Mouse (Mus musculus): ENCODE data around the gene Oas3. TPM values are rescaled to one million over a fixed set of nuclear protein-coding genes. Genes with fewer than 3 reads are reported as not detected.

The Oas3 gene
- polyA plus RNA-seq, 1 experiment from 2014 or later: 0.05 TPM

Other genes starting within 250 kb of the Oas3 start
- gene Tpcn1, start 189.0 kb downstream of the Oas3 start, polyA plus RNA-seq (2016; fragmentation: Nextera tagmentation; extraction: Ambion mirVana): 24.8 and 25.4 TPM in 2 replicates
- 2.0 and 2.1 TPM in 2 replicates for gene Iqcd, start 188.6 kb downstream of the Oas3 start, polyA plus RNA-seq (2016; fragmentation: Nextera tagmentation; extraction: Ambion mirVana)
- gene Rita1, start 165.1 kb downstream of the Oas3 start, polyA plus RNA-seq (2016; fragmentation: Nextera tagmentation; extraction: Ambion mirVana): 7.3 and 8.4 TPM in 2 replicates
- 35.0 and 36.3 TPM in 2 replicates for gene Ddx54, start 164.9 kb downstream of the Oas3 start, polyA plus RNA-seq (2016; fragmentation: Nextera tagmentation; extraction: Ambion mirVana)
- not detected in 2 replicates for gene Cfap73, start 143.4 kb downstream of the Oas3 start, polyA plus RNA-seq (2016; fragmentation: Nextera tagmentation; extraction: Ambion mirVana)
- gene Rasal1, start 128.8 kb downstream of the Oas3 start, polyA plus RNA-seq (2016; fragmentation: Nextera tagmentation; extraction: Ambion mirVana): 0.19 and 0.20 TPM in 2 replicates
- 0.37 and 0.67 TPM in 2 replicates for gene Dtx1, start 65.7 kb downstream of the Oas3 start, polyA plus RNA-seq (2016; fragmentation: Nextera tagmentation; extraction: Ambion mirVana)
- gene Oas2, start 27.8 kb downstream of the Oas3 start, polyA plus RNA-seq (2016; fragmentation: Nextera tagmentation; extraction: Ambion mirVana): 0.26 and 0.37 TPM in 2 replicates
- gene Oas1e, start 17.9 kb upstream of the Oas3 start, polyA plus RNA-seq (2016; fragmentation: Nextera tagmentation; extraction: Ambion mirVana): not detected in 2 replicates
- gene Oas1c, start 34.9 kb upstream of the Oas3 start, polyA plus RNA-seq (2016; fragmentation: Nextera tagmentation; extraction: Ambion mirVana): 0.20 and 0.24 TPM in 2 replicates
- not detected in 2 replicates for gene Oas1f, start 69.7 kb upstream of the Oas3 start, polyA plus RNA-seq (2016; fragmentation: Nextera tagmentation; extraction: Ambion mirVana)
- not detected in 2 replicates for gene Oas1h, start 83.8 kb upstream of the Oas3 start, polyA plus RNA-seq (2016; fragmentation: Nextera tagmentation; extraction: Ambion mirVana)
- 0.15 and 0.23 TPM in 2 replicates for gene Oas1g, start 110.0 kb upstream of the Oas3 start, polyA plus RNA-seq (2016; fragmentation: Nextera tagmentation; extraction: Ambion mirVana)
- 2.2 TPM in 2 replicates for gene Oas1a, start 129.9 kb upstream of the Oas3 start, polyA plus RNA-seq (2016; fragmentation: Nextera tagmentation; extraction: Ambion mirVana)
- gene Oas1d, start 136.9 kb upstream of the Oas3 start, polyA plus RNA-seq (2016; fragmentation: Nextera tagmentation; extraction: Ambion mirVana): not detected in 2 replicates
- gene Rph3a, start 232.4 kb upstream of the Oas3 start, polyA plus RNA-seq (2016; fragmentation: Nextera tagmentation; extraction: Ambion mirVana): not detected in 2 replicates